Mouse (Mus musculus) kidney, embryonic 14.5 days (tissue): ENCODE measurements around the gene Ptprk. TPM values are rescaled to one million over a fixed set of nuclear protein-coding genes. Genes with fewer than 3 reads are reported as not detected.

Experiments used
- ATAC-seq: fragments of 200-750 bp; cut with Nextera tagmentation; 2 replicates; pipeline ENCODE4 v1.8.0; 2017; ENCODE audit warnings: moderate number of reproducible peaks, mild to moderate bottlenecking, moderate TSS enrichment, moderate library complexity; ENCODE audit not compliant: low FRiP score, low TSS enrichment
- H3K27ac ChIP-seq: fragments of 300-500 bp; sonication (generic); 2 replicates; pipeline ENCODE4 v1.5.1; 2014; ENCODE audit warnings: low read depth, mild to moderate bottlenecking, low read length, moderate library complexity, mixed read lengths
- H3K27me3 ChIP-seq: fragments of 300-500 bp; sonication (generic); 2 replicates; pipeline ENCODE4 v1.6.1; 2014; ENCODE audit warnings: mild to moderate bottlenecking, low read length; ENCODE audit not compliant: control insufficient read depth, insufficient read depth
- H3K36me3 ChIP-seq: fragments of 300-500 bp; sonication (generic); 2 replicates; pipeline ENCODE4 v1.6.1; 2014; ENCODE audit warnings: low read length, mixed read lengths; ENCODE audit not compliant: control insufficient read depth, insufficient read depth
- H3K4me1 ChIP-seq: fragments of 300-500 bp; sonication (generic); 2 replicates; pipeline ENCODE4 v1.6.1; 2014; ENCODE audit warnings: low read length, mixed read lengths; ENCODE audit not compliant: control insufficient read depth, insufficient read depth
- H3K4me2 ChIP-seq: fragments of 300-500 bp; sonication (generic); replicated peaks from 2 replicates; pipeline ENCODE4 v1.6.1; 2014; ENCODE audit warnings: low read depth, mild to moderate bottlenecking, low read length
- H3K4me3 ChIP-seq: fragments of 300-500 bp; sonication (generic); 2 replicates; pipeline ENCODE4 v1.5.1; 2014; ENCODE audit warnings: mild to moderate bottlenecking, low read length
- H3K9ac ChIP-seq: fragments of 300-500 bp; sonication (generic); 2 replicates; pipeline ENCODE4 v1.6.1; 2014; ENCODE audit warnings: low read depth, mild to moderate bottlenecking, low read length, moderate library complexity
- H3K9me3 ChIP-seq: fragments of 300-500 bp; sonication (generic); 2 replicates; pipeline ENCODE4 v1.6.1; 2016; ENCODE audit warnings: low read length; ENCODE audit not compliant: control insufficient read depth
- WGBS: fragments of 180-500 bp; shearing (Covaris S2); extraction: QIAGEN DNeasy Blood & Tissue Kit; methylation state at CpG from one replicate; pipeline ENCODE4 v1.1.7; 2014; 5-methylcytosine and 5-hydroxymethylcytosine counted together
- polyA plus RNA-seq: library from polyadenylated mRNA; unstranded; fragments of >200 nt; fragmentation: Nextera tagmentation; extraction: Ambion mirVana; gene quantifications from 2 replicates; pipeline ENCODE4 v1.2.1, GENCODE M21; 2014

The Ptprk gene
- polyA plus RNA-seq, 1 experiment from 2014 or later: 42.7 TPM

DNA sequence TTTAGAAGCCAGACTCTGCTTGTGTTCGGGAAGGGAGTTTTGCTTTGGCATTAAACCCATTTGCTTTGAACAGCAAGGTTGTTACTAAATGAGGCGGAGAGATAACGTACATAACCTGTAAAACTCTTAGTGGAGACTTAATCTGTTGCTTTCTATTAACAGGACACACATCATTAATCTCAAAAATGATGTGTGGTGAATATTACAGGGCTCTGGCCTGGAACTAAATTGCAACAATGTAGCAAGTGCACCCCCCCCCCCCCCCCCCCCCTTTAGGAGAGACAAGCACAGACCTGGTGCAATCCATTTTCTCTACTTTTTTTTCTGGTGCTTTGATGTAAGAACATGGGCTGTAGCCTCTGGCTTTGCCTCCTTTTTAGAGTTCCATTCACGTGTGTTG is 195.7 kb downstream of the Ptprk start:
- 55% methylated on average over 4 of the region's 4 CpGs for WGBS
- no peaks in the 10 kb centered on the region for H3K9me3 ChIP-seq
- ATAC-seq: no peak
- H3K4me3 ChIP-seq: no peak overlapping the region
- no peak overlapping the region for H3K9ac ChIP-seq
- H3K36me3 ChIP-seq: no peaks in the 10 kb centered on the region; the same call in 1 of the 2 replicates
- no peak overlapping the region for H3K27ac ChIP-seq
- no peaks in the 10 kb centered on the region for H3K27me3 ChIP-seq
- H3K4me2 ChIP-seq: no peak overlapping the region
- no peaks in the 10 kb centered on the region for H3K4me1 ChIP-seq

DNA sequence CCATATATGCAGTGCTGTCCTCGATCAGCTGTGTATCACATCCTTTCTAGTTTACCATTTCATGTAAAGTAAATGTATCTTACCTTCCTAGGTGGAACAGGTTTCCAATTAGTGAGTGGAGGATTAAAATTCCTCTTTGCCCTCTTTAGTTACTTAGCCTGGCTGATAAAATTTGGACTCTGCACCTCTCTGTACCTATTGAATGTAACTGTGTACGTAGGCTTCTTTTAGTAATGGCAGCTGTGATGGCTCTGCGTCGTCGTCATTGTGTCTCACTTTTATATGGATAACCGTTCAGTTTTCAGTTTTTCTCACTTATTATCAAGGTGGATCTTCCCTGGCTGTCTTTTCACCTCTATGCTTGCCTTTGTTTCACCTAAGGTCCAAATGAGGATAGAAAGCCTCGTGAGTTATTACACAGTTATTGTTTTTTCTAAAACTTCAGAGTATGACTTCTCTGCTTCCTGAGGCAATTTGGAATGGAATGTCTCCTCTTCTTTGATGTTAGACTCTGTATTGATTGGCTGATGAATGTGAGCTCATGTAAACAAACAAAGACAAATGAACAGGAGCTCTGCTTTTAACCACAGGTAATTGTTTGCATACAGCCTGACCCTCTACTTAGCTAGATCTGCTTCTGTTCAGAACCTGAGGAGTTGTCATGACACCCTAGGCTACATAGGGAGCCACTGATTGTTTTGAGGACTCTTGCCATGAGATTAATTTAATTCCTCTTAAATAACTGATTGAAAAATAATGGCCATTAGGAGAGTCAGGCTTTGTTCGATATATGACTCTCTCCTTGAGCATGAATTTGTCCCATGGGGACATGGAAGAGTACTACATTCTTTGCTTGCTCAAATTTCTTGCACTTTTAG is 197.3 kb downstream of the Ptprk start:
- no peak overlapping the region for H3K4me2 ChIP-seq
- no peak overlapping the region for H3K4me3 ChIP-seq
- WGBS: 84% methylated on average over 8 of the region's 8 CpGs
- no peaks in the 10 kb centered on the region for H3K27me3 ChIP-seq
- no peaks in the 10 kb centered on the region for H3K36me3 ChIP-seq
- no peaks in the 10 kb centered on the region for H3K9me3 ChIP-seq
- no peaks in the 10 kb centered on the region for H3K4me1 ChIP-seq
- ATAC-seq: no peak
- H3K9ac ChIP-seq: no peak overlapping the region
- H3K27ac ChIP-seq: no peak overlapping the region

DNA sequence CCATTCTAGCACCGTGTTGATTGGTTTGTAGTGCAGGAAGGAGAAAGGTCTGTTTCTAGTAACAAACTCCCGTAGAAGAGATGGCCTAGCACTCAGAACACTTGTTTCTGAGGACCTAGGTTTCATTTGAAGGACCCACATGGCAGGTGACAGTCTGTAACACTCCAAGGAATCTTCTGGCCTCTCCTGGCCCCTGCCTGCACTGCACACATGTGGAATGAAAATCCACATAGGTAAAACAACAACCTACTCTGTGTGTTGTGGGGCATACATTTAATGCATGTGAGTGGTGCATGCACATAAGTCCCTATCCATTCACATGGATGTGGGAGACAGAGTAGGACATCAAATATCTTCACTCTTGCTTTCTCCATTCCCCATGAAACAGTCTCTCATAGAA is 204.1 kb downstream of the Ptprk start:
- H3K4me1 ChIP-seq: no peaks in the 10 kb centered on the region
- ATAC-seq: no peak

DNA sequence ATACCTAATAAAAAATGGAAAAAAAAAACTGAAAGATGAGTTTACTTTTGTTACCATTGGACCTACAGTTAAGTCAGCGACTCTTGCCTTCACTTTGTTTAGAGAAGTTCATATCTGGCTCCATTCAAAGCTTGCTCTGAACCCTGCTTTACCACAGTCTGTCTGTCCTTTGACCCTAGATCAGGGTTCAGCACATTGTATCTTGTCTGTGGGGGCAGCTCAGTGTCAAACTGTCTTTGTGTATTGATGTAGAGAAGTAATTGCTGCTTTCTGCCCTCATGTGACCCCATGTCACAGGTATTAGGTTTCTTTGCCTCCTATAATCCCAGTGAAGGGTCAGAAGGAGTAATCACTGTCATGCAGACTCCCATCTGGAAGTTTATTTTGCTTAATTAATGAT is 222.9 kb downstream of the Ptprk start:
- H3K9me3 ChIP-seq: no peaks in the 10 kb centered on the region
- ATAC-seq: 0 out of 2 replicates have a peak, but pooled peaks have one; percentile 57
- no peaks in the 10 kb centered on the region for H3K27me3 ChIP-seq
- H3K27ac ChIP-seq: no peak overlapping the region
- H3K4me3 ChIP-seq: no peak overlapping the region
- no peak overlapping the region for H3K4me2 ChIP-seq
- no peak overlapping the region for H3K9ac ChIP-seq
- 27% methylated on average over 1 of the region's 1 CpGs for WGBS
- H3K4me1 ChIP-seq: 0 out of 2 replicates have a peak, but pooled peaks cover 3% of the 10 kb centered on the region
- no peaks in the 10 kb centered on the region for H3K36me3 ChIP-seq

More for the DNA sequence above, 204.1 kb downstream of the Ptprk start:
- Histone ChIP-seq H3K4me3 (no peak overlapping the region), H3K36me3 (no peaks in the 10 kb centered on the region), H3K4me2 (no peak overlapping the region), H3K9ac (no peak overlapping the region), H3K27ac (no peak overlapping the region), H3K27me3 (no peaks in the 10 kb centered on the region), H3K9me3 (no peaks in the 10 kb centered on the region)
- 91% methylated on average over 2 of the region's 2 CpGs for WGBS

DNA sequence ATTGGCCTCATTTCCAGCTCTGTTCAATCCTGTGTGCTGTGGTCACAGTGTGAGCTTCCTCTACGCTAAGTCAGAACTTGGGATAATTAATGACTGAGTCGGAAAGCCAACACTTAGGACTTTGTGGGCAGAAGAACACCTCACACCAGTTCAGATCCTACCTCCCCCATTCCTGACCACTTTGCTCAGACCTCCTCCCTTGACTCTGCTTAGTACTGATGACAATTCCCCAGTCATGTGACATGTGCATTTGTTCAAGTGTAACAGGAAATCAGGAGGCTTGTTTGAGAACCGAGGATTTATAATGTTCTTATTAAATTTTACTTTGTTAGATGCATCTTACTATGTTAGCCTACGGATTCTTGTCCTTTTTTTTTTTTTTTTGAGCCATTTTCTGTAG is 224.6 kb downstream of the Ptprk start:
- H3K36me3 ChIP-seq: no peaks in the 10 kb centered on the region
- ATAC-seq: 0 out of 2 replicates have a peak, but pooled peaks have one; percentile 43
- no peaks in the 10 kb centered on the region for H3K27me3 ChIP-seq
- no peaks in the 10 kb centered on the region for H3K9me3 ChIP-seq
- WGBS: 50% methylated on average over 4 of the region's 4 CpGs
- H3K9ac ChIP-seq: no peak overlapping the region
- H3K4me3 ChIP-seq: no peak overlapping the region
- H3K4me1 ChIP-seq: 0 out of 2 replicates have a peak, but pooled peaks cover 3% of the 10 kb centered on the region
- H3K4me2 ChIP-seq: no peak overlapping the region
- H3K27ac ChIP-seq: no peak overlapping the region

DNA sequence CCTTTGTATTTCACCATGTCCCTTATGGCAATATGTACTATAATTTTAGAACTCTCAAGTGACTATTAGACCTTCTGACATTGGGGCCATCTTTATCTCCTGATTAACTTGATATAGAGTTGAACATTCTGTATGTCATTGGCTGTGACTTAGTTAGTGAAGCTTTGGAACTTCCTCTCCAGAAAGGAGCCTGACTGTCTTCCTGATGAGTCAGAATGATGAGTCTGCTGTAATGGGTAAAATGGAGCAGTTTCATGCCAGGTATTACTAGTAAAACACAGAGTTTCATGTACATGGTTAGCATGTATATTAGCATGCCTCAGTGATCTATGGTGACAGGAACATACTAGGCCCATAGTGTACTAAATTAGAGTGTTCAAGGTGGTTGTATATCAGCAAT is 229.2 kb downstream of the Ptprk start:
- Histone ChIP-seq H3K36me3 (no peaks in the 10 kb centered on the region), H3K27me3 (no peaks in the 10 kb centered on the region), H3K4me3 (no peak overlapping the region), H3K9me3 (no peaks in the 10 kb centered on the region), H3K9ac (no peak overlapping the region), H3K4me2 (no peak overlapping the region), H3K27ac (no peak overlapping the region), H3K4me1 (no peaks in the 10 kb centered on the region)
- no peak for ATAC-seq

DNA sequence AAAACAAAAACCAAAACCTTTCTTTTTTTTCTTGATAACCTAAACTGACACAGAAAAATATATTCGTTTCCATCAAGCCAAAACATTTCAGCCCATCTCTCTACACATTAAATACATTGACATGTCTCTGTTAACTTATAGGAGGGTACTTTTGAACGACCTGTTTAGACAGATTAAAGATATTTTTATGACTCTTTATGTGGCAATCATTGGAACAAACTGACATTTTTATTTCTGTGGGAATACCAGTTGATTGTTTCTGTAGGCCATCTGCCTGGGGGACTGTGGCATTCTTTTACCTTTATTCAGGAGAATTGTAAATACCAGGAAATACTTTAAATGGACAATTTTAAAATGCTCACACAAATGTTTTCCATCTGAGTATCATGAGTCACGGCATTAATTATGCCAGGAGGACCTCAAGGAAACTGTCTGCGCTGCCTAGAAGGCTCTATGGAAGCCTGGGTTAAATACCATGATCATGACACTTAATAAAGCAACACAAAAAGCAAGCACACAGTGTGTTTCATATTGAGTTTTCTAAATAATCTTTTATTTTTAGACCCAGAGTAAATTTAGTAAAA is 229.8 kb downstream of the Ptprk start:
- no peak overlapping the region for H3K4me3 ChIP-seq
- 58% methylated on average over 4 of the region's 4 CpGs for WGBS
- no peaks in the 10 kb centered on the region for H3K27me3 ChIP-seq
- H3K36me3 ChIP-seq: no peaks in the 10 kb centered on the region
- no peak for ATAC-seq
- no peak overlapping the region for H3K9ac ChIP-seq
- H3K4me2 ChIP-seq: no peak overlapping the region
- H3K4me1 ChIP-seq: no peaks in the 10 kb centered on the region
- no peak overlapping the region for H3K27ac ChIP-seq
- no peaks in the 10 kb centered on the region for H3K9me3 ChIP-seq

DNA sequence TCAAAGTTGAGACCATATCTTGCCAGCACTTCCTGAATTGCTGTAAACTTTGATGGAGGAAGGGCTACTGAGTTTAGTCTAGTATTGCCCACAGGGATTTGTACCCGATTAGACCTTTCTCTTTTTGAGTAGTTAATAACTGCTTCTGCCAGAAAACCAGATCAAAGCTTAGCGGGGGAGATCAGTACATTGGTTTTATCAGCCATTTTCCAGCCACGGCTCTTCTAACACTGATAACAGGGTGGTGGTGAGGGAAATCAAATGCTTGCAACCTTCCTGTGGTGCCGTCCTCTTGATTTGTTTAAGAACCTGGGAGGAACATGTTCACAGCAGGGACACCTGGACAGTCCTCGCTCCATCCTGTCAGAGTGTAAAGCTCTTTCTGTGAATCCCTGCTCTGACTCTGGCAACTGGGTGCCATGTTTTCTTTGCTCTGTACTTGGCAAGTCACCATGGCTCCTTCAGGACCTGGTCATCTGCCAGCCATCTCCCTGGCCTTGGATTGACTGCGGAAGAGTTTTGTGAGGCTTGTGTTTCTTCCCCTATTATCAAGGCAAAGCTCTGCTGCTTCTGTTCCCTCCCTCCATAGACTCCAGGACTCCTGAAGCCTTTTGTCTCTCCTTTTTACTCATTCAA is 231.9 kb downstream of the Ptprk start:
- no peak overlapping the region for H3K9ac ChIP-seq
- no peak overlapping the region for H3K4me3 ChIP-seq
- ATAC-seq: no peak
- no peak overlapping the region for H3K4me2 ChIP-seq
- H3K9me3 ChIP-seq: no peaks in the 10 kb centered on the region
- 73% methylated on average over 6 of the region's 6 CpGs for WGBS
- no peaks in the 10 kb centered on the region for H3K36me3 ChIP-seq
- no peaks in the 10 kb centered on the region for H3K27me3 ChIP-seq
- H3K27ac ChIP-seq: no peak overlapping the region
- H3K4me1 ChIP-seq: no peaks in the 10 kb centered on the region

DNA sequence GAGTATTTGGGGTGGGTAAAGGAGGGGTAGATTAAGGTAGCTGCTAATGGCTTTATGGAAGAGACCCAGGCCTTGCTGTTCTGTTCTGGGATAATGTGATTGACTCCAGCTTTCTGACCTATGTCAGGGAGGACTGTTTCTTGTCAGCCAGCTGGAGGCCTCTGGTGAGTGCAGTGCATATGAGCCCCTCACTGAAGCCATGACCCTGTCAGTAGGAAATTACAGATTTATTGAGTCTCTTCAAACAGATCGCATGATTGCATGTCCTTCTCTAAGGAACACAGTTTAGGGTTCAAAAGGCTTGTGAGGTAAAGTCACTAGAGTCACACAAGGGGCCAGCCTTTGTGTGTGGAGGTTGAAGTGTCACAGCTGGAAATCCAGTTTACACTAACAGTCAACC is 236.7 kb downstream of the Ptprk start:
- Histone ChIP-seq H3K9ac (no peak overlapping the region), H3K4me1 (0 out of 2 replicates have a peak, but pooled peaks cover 4% of the 10 kb centered on the region), H3K27ac (no peak overlapping the region), H3K36me3 (no peaks in the 10 kb centered on the region), H3K4me2 (no peak overlapping the region), H3K4me3 (no peak overlapping the region), H3K9me3 (no peaks in the 10 kb centered on the region), H3K27me3 (no peaks in the 10 kb centered on the region)
- peak; percentile 93 for ATAC-seq
- WGBS: 19% methylated on average over 1 of the region's 1 CpGs
